Mouse (Mus musculus) liver, adult (tissue): ENCODE results near the gene Dop1a.

Experiments used
- GATA4 ChIP-seq: IDR thresholded peaks from 2 replicates; pipeline ENCODE4 v1.6.1; 2014; ENCODE audit warnings: mild to moderate bottlenecking, low read length; ENCODE audit not compliant: insufficient replicate concordance

The Dop1a gene

DNA sequence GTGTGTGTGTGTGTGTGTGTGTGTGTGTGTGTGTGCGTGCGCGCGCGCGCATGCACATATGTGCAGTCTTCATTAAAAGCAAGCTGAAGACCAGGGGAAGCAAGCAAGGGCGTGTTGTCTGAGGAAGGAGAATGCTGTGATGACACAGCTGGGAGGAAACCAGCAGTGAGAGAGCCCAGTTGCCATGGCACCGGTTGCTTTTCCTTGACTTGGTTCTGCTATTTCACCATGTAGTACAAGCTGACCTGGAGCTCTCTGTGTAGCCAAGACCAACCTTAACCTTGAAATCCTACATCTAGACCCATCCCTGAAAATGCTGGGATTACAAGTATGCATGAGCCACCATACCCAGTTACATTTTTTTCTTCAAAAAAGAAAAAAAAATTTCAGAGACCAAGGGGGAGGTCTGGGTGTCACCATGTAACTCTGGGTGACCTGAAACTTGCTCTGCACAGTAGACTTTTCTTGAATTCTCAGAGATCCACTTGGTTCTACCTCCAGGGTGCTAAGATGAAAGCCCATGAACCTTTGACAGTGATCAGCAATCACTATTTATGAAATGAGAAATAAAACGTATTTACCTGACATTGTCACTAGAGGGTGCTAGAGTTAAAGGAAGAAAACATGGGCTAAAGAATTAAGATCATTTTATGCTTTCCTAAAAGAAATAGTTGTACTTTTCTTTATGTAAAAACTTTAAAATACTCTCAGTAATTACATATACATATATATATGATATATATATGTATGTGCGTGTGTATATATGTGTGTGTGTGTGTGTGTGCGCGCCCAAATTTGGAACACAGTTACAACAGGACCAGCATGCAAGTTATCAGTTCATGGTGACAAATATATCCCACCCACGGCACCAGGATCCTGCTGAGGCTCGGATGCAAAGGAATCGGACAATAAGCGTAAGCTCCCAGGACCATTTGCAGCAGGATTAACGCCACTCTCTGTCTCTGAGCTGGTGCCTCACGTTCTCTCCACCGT is 126.0 kb downstream of the Dop1a start:
- TF ChIP-seq GATA4, result no peak

- TF ChIP-seq GATA4, result no peak
Observed at GRCm38 (mm10) chr9:86599723-86600303, 132.9 kb downstream of the Dop1a start.
